Mouse (Mus musculus) midbrain, embryonic 12.5 days (tissue): ENCODE results near the gene Adgrl3. TPM values are rescaled to one million over a fixed set of nuclear protein-coding genes. Genes with fewer than 3 reads are reported as not detected.

Source experiments
- ATAC-seq: fragments of 200-750 bp; cut with Nextera tagmentation; 2 replicates; pipeline ENCODE4 v1.8.0; 2017; ENCODE audit warnings: low read depth, moderate TSS enrichment, moderate library complexity; ENCODE audit not compliant: low FRiP score
- H3K27ac ChIP-seq: fragments of 300-500 bp; sonication (generic); replicated peaks from 2 replicates; pipeline ENCODE4 v1.5.1; 2016; ENCODE audit warnings: mild to moderate bottlenecking
- H3K27me3 ChIP-seq: fragments of 300-500 bp; sonication (generic); 2 replicates; pipeline ENCODE4 v1.6.1; 2016; ENCODE audit warnings: mild to moderate bottlenecking
- H3K36me3 ChIP-seq: fragments of 300-500 bp; sonication (generic); 2 replicates; pipeline ENCODE4 v1.6.1; 2016
- H3K4me1 ChIP-seq: fragments of 300-500 bp; sonication (generic); 2 replicates; pipeline ENCODE4 v1.6.1; 2016
- H3K4me2 ChIP-seq: fragments of 300-500 bp; sonication (generic); replicated peaks from 2 replicates; pipeline ENCODE4 v1.6.1; 2016; ENCODE audit warnings: mild to moderate bottlenecking, moderate library complexity
- H3K4me3 ChIP-seq: fragments of 300-500 bp; sonication (generic); 2 replicates; pipeline ENCODE4 v1.5.1; 2016; ENCODE audit warnings: mild to moderate bottlenecking
- H3K9ac ChIP-seq: fragments of 300-500 bp; sonication (generic); replicated peaks from 2 replicates; pipeline ENCODE4 v1.6.1; 2016; ENCODE audit warnings: mild to moderate bottlenecking, moderate library complexity
- H3K9me3 ChIP-seq: fragments of 300-500 bp; sonication (generic); 2 replicates; pipeline ENCODE4 v1.6.1; 2016; ENCODE audit warnings: mild to moderate bottlenecking
- WGBS: fragments of 180-500 bp; shearing (Covaris S2); methylation state at CpG from one replicate; pipeline ENCODE4 v1.1.7; 2016; 5-methylcytosine and 5-hydroxymethylcytosine counted together
- polyA plus RNA-seq: library from polyadenylated mRNA; unstranded; fragments of >200 nt; fragmentation: Nextera tagmentation; extraction: Ambion mirVana; gene quantifications from 2 replicates; pipeline ENCODE4 v1.2.1, GENCODE M21; 2016

The Adgrl3 gene
- polyA plus RNA-seq, 1 experiment from 2014 or later = 40.7 TPM

GRCm38 (mm10) chr5:81275346-81276047 lies 255.6 kb downstream of the Adgrl3 start:
- 70% methylated on average over 6 of the region's 6 CpGs for WGBS
- no peaks in the 10 kb centered on the region for H3K9me3 ChIP-seq
- H3K4me3 ChIP-seq = no peak overlapping the region
- H3K36me3 ChIP-seq = no peaks in the 10 kb centered on the region
- no peak for ATAC-seq
- H3K4me1 ChIP-seq = no peaks in the 10 kb centered on the region
- H3K4me2 ChIP-seq = no peak overlapping the region
- no peak overlapping the region for H3K27ac ChIP-seq
- H3K27me3 ChIP-seq = no peaks in the 10 kb centered on the region
- no peak overlapping the region for H3K9ac ChIP-seq

GRCm38 (mm10) chr5:81279246-81279645 lies 259.3 kb downstream of the Adgrl3 start:
- ATAC-seq = no peak
- no peak overlapping the region for H3K9ac ChIP-seq
- no peak overlapping the region for H3K27ac ChIP-seq
- no peaks in the 10 kb centered on the region for H3K27me3 ChIP-seq
- WGBS = 75% methylated on average over 2 of the region's 2 CpGs
- H3K4me3 ChIP-seq = no peak overlapping the region
- no peak overlapping the region for H3K4me2 ChIP-seq
- H3K4me1 ChIP-seq = no peaks in the 10 kb centered on the region
- no peaks in the 10 kb centered on the region for H3K36me3 ChIP-seq
- H3K9me3 ChIP-seq = no peaks in the 10 kb centered on the region

- no peaks in the 10 kb centered on the region for H3K36me3 ChIP-seq
- ATAC-seq = peak; percentile 65
- H3K4me3 ChIP-seq = no peak overlapping the region
- H3K27me3 ChIP-seq = no peaks in the 10 kb centered on the region
- no peak overlapping the region for H3K4me2 ChIP-seq
- no peaks in the 10 kb centered on the region for H3K9me3 ChIP-seq
- 28% methylated on average over 1 of the region's 1 CpGs for WGBS
- H3K27ac ChIP-seq = no peak overlapping the region
- H3K4me1 ChIP-seq = no peaks in the 10 kb centered on the region
- no peak overlapping the region for H3K9ac ChIP-seq
These were observed 265.7 kb downstream of the Adgrl3 start for GRCm38 (mm10) chr5:81285643-81286042.

- Histone ChIP-seq H3K4me3 (no peak overlapping the region), H3K27me3 (no peaks in the 10 kb centered on the region), H3K9ac (no peak overlapping the region), H3K36me3 (no peaks in the 10 kb centered on the region), H3K4me1 (no peaks in the 10 kb centered on the region), H3K4me2 (no peak overlapping the region), H3K9me3 (no peaks in the 10 kb centered on the region), H3K27ac (no peak overlapping the region)
- no peak for ATAC-seq
These were observed 281.9 kb downstream of the Adgrl3 start for GRCm38 (mm10) chr5:81301874-81302273.

GRCm38 (mm10) chr5:81317406-81318112 lies 297.6 kb downstream of the Adgrl3 start:
- Histone ChIP-seq H3K4me3 (no peak overlapping the region), H3K36me3 (no peaks in the 10 kb centered on the region), H3K9ac (no peak overlapping the region), H3K4me2 (no peak overlapping the region), H3K27ac (no peak overlapping the region), H3K9me3 (no peaks in the 10 kb centered on the region), H3K27me3 (no peaks in the 10 kb centered on the region), H3K4me1 (no peaks in the 10 kb centered on the region)
- 90% methylated on average over 3 of the region's 3 CpGs for WGBS
- ATAC-seq = no peak

- Histone ChIP-seq H3K4me1 (no peaks in the 10 kb centered on the region), H3K27ac (no peak overlapping the region), H3K9me3 (no peaks in the 10 kb centered on the region), H3K4me3 (no peak overlapping the region), H3K9ac (no peak overlapping the region), H3K4me2 (no peak overlapping the region), H3K36me3 (no peaks in the 10 kb centered on the region), H3K27me3 (no peaks in the 10 kb centered on the region)
- no peak for ATAC-seq
- 62% methylated on average over 2 of the region's 2 CpGs for whole genome bisulfite sequencing
These were observed 301.5 kb downstream of the Adgrl3 start for GRCm38 (mm10) chr5:81321276-81321934.

GRCm38 (mm10) chr5:81322064-81322463 lies 302.1 kb downstream of the Adgrl3 start:
- ATAC-seq = no peak
- no peaks in the 10 kb centered on the region for H3K9me3 ChIP-seq
- no peak overlapping the region for H3K9ac ChIP-seq
- H3K4me2 ChIP-seq = no peak overlapping the region
- 91% methylated on average over 4 of the region's 4 CpGs for WGBS
- no peaks in the 10 kb centered on the region for H3K27me3 ChIP-seq
- no peaks in the 10 kb centered on the region for H3K36me3 ChIP-seq
- H3K4me3 ChIP-seq = no peak overlapping the region
- H3K4me1 ChIP-seq = no peaks in the 10 kb centered on the region
- no peak overlapping the region for H3K27ac ChIP-seq

- 84% methylated on average over 4 of the region's 4 CpGs for WGBS
- ATAC-seq = no peak
- peaks cover 4% of the 10 kb centered on the region; the same call in 1 of the 2 replicates for H3K4me1 ChIP-seq
- no peaks in the 10 kb centered on the region for H3K27me3 ChIP-seq
- H3K4me2 ChIP-seq = no peak overlapping the region
- H3K36me3 ChIP-seq = no peaks in the 10 kb centered on the region
- H3K9me3 ChIP-seq = no peaks in the 10 kb centered on the region
- H3K9ac ChIP-seq = no peak overlapping the region
- no peak overlapping the region for H3K27ac ChIP-seq
- no peak overlapping the region for H3K4me3 ChIP-seq
These were observed 307.0 kb downstream of the Adgrl3 start for GRCm38 (mm10) chr5:81326916-81327315.

GRCm38 (mm10) chr5:81327392-81327791 lies 307.5 kb downstream of the Adgrl3 start:
- no peak for ATAC-seq
- Histone ChIP-seq H3K36me3 (no peaks in the 10 kb centered on the region), H3K9ac (no peak overlapping the region), H3K4me2 (no peak overlapping the region), H3K27ac (no peak overlapping the region), H3K4me3 (no peak overlapping the region), H3K4me1 (peaks cover 4% of the 10 kb centered on the region; the same call in 1 of the 2 replicates), H3K27me3 (no peaks in the 10 kb centered on the region), H3K9me3 (no peaks in the 10 kb centered on the region)
- 71% methylated on average over 1 of the region's 1 CpGs for WGBS

GRCm38 (mm10) chr5:81329571-81329971 lies 309.6 kb downstream of the Adgrl3 start:
- H3K4me3 ChIP-seq = no peak overlapping the region
- H3K4me1 ChIP-seq = peaks cover 4% of the 10 kb centered on the region; the same call in 1 of the 2 replicates
- ATAC-seq = peak; percentile 63
- no peak overlapping the region for H3K27ac ChIP-seq
- H3K4me2 ChIP-seq = peak overlapping the region; percentile 29
- 12% methylated on average over 18 of the region's 18 CpGs for WGBS
- no peaks in the 10 kb centered on the region for H3K36me3 ChIP-seq
- H3K9me3 ChIP-seq = no peaks in the 10 kb centered on the region
- H3K27me3 ChIP-seq = no peaks in the 10 kb centered on the region
- no peak overlapping the region for H3K9ac ChIP-seq

GRCm38 (mm10) chr5:81344330-81344729 lies 324.4 kb downstream of the Adgrl3 start:
- peak; percentile 70 for ATAC-seq
- H3K27me3 ChIP-seq = no peaks in the 10 kb centered on the region
- H3K27ac ChIP-seq = no peak overlapping the region
- no peak overlapping the region for H3K4me3 ChIP-seq
- no peak overlapping the region for H3K9ac ChIP-seq
- H3K36me3 ChIP-seq = no peaks in the 10 kb centered on the region
- WGBS = 0% methylated on average over 1 of the region's 1 CpGs
- no peaks in the 10 kb centered on the region for H3K9me3 ChIP-seq
- peaks cover 12% of the 10 kb centered on the region for H3K4me1 ChIP-seq
- no peak overlapping the region for H3K4me2 ChIP-seq

GRCm38 (mm10) chr5:81345096-81345435 lies 325.1 kb downstream of the Adgrl3 start:
- Histone ChIP-seq H3K9me3 (no peaks in the 10 kb centered on the region), H3K36me3 (no peaks in the 10 kb centered on the region), H3K9ac (no peak overlapping the region), H3K4me2 (no peak overlapping the region), H3K4me1 (peaks cover 12% of the 10 kb centered on the region), H3K4me3 (no peak overlapping the region), H3K27me3 (no peaks in the 10 kb centered on the region), H3K27ac (no peak overlapping the region)
- ATAC-seq = no peak
- 42% methylated on average over 3 of the region's 3 CpGs for WGBS
